Mouse (Mus musculus) 3134 (cell line): ENCODE results near the gene Sertad1.

Experiments used
- DNase-seq: peaks from one replicate; pipeline ENCODE4 v3.0.0-alpha.2; 2011; ENCODE audit warnings: low spot score; ENCODE audit not compliant: insufficient read length; ENCODE audit errors: extremely low read depth

Sertad1 gene

GRCm38 (mm10) chr7:27473156-27473834 is 13.4 kb upstream of the Sertad1 start, which contains the start of gene Sertad3:
Gene Sertad3, plus strand, starts transcription at chr7:27473768.
- peak; percentile 97 for DNase-seq

- no peak for DNase-seq
Measured at GRCm38 (mm10) chr7:27473835-27474489, 12.7 kb upstream of the Sertad1 start.

- DNase-seq, result peak; percentile 95
Measured at GRCm38 (mm10) chr7:27474490-27474954, 12.2 kb upstream of the Sertad1 start.

GRCm38 (mm10) chr7:27475596-27475995 is 11.1 kb upstream of the Sertad1 start:
- no peak for DNase-seq

GRCm38 (mm10) chr7:27476098-27476635 is 10.5 kb upstream of the Sertad1 start:
- DNase-seq, result no peak

GRCm38 (mm10) chr7:27478561-27478960 is 8.1 kb upstream of the Sertad1 start:
- DNase-seq, result no peak

- no peak for DNase-seq
Measured at GRCm38 (mm10) chr7:27479750-27480149, 7.0 kb upstream of the Sertad1 start.

- DNase-seq, result no peak
Measured at GRCm38 (mm10) chr7:27480506-27480905, 6.2 kb upstream of the Sertad1 start.

- DNase-seq, result no peak
Measured at GRCm38 (mm10) chr7:27480927-27481626, 5.6 kb upstream of the Sertad1 start.

- DNase-seq, result peak; percentile 97
Measured at GRCm38 (mm10) chr7:27481627-27481969, 5.1 kb upstream of the Sertad1 start.

- DNase-seq, result no peak
Measured at GRCm38 (mm10) chr7:27483860-27484259, 2.9 kb upstream of the Sertad1 start.

GRCm38 (mm10) chr7:27486102-27486769 is 474 bp upstream of the Sertad1 start:
- peak; percentile 45 for DNase-seq

GRCm38 (mm10) chr7:27487740-27488268 is 1.1 kb downstream of the Sertad1 start:
- peak; percentile 68 for DNase-seq

GRCm38 (mm10) chr7:27489270-27489869 is 2.7 kb downstream of the Sertad1 start:
- DNase-seq, result no peak

GRCm38 (mm10) chr7:27490227-27490542 is 3.5 kb downstream of the Sertad1 start:
- no peak for DNase-seq

GRCm38 (mm10) chr7:27490543-27491329 is 4.0 kb downstream of the Sertad1 start:
- peak; percentile 96 for DNase-seq

- no peak for DNase-seq
Measured at GRCm38 (mm10) chr7:27491856-27492255, 5.1 kb downstream of the Sertad1 start.

- no peak for DNase-seq
Measured at GRCm38 (mm10) chr7:27493022-27493421, 6.3 kb downstream of the Sertad1 start.

GRCm38 (mm10) chr7:27493450-27493849 is 6.7 kb downstream of the Sertad1 start:
- DNase-seq, result no peak
